Mouse (Mus musculus): ENCODE measurements at regions not wholly inside any gene's neighbourhood (a gene's known extent, or its start where the extent isn't known, plus 50 kb on each side); places are given as distances from the start of the nearest gene placed in this dataset.
"Not testable (repeated sequence)": the region's sequence is repeated elsewhere in the genome, so short reads cannot be mapped to it uniquely, and the experiment has no call there.

DNA sequence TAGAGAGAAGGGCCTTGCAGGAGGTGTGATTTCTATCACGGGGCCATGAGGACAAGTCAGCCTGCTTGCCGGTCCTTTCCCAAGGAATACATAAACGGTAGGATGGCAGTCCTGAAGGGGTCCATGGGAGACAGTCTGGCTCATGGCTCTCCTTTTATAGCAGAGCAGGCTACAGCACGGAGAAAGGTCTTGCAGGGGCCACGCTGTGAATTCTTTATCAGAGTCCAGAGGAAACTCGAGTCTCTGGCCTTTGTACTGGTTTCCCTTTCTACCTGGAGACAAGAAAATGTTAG is 1984.0 kb downstream of the 4930444P10Rik start:
- DNase-seq (ENCODE audit: extremely low read depth, low read depth): no peak

DNA sequence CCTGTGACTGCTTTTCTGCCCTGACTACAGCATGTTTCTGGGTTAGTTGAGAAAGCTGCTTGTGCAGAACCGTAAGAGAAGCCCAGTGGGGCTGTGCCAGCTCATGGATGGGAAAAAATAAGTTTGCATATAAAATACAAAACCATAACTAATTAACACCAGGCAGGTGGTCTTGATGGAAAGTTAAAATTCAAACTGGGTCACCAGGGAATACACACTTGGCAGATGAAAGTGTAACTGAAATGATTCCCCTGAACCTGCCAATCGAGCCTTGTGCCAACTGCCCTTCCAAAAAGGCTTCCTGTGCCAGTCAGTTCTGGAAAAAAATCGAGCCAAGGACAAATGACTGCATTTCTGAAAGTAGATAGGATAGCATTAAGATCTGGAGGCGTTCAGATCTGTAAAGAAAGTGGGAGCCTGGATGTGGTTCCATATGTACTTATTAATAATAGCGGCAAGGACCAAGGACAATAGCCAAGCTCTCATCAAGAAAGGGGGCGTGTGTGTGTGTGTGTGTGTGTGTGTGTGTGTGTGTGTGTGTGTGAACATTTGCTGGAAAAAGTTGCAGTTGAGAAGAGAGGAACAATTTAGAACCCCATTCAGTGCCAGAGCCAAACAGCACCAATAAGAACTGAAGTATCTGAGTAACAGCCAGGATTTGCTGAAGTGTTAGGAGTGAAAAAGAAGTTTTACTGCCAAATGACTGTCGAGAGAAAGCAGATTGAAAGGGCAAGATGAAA is 1984.5 kb downstream of the 4930444P10Rik start:
- no peak for DNase-seq (ENCODE audit: extremely low read depth, low read depth)

DNA sequence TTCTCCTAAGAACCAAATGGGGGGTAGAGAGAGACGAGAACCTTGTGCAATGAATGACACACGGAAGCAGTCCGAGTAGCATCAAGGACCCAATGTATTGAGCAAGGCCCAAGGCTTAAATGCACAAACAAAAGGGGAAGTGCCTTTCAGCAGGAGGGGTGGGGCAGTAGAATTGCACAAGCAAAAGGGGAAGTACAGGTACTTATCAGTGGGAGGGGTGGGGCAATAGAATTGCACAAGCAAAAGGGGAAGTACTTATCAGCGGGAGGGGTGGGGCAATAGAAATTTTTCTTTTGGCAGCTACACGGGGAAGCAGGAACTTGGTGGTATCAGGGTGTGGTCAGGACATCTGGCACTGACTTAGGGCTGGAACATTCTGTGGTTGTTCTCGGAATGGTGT is 1987.6 kb downstream of the 4930444P10Rik start:
- DNase-seq (ENCODE audit: extremely low read depth, low read depth): not testable (repeated sequence)

DNA sequence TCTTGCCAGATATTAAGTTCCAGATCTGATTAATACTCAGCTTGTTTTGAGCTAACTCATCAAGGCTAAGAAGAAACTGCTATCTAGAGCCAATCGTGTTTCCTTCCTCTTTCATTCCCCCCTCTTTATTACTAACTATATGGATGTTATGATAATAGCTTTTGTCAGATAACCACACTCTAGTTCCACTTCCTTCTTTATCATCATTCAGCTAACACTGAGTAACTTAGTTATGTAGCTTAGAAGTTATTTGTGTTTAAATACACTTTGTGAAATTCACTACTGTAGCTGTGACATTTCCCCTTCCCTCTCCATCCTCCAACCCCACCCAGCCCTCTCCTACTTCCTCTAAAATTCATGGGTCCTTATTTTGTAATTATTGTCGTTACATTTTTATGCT is 1988.6 kb downstream of the 4930444P10Rik start:
- no peak for DNase-seq (ENCODE audit: extremely low read depth, low read depth)

DNA sequence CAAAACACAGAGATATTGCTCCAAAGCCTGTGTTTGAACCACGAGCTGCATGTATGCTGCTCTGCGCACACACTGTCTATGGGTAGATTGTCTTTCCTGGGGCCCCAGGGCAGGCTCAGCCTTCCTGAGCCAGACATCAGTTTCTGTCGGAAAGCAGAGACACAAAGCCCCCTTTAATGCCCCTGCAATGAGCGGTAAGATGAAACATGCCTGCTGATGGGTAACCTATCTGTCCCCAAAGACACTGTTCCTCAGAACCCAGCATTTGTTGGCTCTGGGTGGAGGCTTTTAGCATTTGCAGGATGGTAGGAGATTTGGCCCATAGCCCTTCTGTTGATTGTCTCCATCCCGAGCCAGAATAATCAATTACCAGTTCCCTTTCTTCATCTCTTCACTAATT is 1994.1 kb downstream of the 4930444P10Rik start:
- no peak for DNase-seq (ENCODE audit: extremely low read depth, low read depth)

DNA sequence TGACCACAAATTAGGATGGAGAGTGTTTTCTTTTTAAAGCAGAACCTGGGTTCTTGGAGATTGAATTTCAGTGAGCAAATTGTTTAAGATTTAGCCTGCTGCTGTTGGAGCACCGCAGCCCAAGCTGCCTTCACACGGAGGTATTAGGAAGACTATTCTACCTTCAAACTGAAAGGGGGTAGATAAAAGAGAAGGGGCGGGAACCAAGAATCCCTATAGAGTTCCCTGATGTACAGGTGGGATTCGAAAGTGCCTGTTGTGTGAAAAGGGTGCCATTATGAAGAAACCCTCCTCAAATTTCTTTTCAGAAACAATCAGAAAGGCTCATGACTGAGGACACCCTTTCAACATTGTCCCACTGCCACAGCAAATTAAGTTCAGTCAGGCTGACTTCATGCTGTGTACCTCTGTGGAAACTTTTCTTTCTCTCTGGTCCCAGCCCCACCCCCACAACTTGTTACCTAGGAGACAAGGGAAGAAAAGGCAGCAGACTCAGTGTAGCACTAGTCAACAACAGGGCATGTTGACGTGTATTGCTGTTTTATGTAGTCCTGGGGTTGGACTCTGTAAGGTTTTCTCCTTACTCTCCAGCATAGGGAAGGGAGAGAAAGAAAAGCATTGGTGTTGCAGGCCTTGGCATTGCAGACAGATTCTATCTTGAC is 1995.4 kb downstream of the 4930444P10Rik start:
- no peak for DNase-seq (ENCODE audit: extremely low read depth, low read depth)

DNA sequence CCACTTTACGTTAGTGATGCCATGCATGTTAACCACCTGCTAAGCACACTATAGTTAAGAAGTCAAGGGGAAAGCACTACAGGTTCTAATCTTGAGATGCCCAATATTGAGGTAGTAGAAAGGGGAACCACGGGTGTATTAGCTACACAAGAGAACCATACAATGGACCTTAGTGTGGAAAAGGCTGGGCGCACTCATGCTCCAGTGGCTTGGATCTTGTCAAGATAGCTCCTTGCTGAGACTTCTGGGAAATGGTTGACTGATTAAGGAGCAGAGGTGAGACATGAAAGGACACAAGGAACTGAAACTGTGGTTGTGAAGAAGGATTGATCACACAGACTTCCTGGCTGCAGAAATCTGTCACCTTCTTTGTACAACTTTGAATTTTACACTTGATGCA is 2028.3 kb downstream of the 4930444P10Rik start:
- no peak for DNase-seq (ENCODE audit: extremely low read depth, low read depth)

DNA sequence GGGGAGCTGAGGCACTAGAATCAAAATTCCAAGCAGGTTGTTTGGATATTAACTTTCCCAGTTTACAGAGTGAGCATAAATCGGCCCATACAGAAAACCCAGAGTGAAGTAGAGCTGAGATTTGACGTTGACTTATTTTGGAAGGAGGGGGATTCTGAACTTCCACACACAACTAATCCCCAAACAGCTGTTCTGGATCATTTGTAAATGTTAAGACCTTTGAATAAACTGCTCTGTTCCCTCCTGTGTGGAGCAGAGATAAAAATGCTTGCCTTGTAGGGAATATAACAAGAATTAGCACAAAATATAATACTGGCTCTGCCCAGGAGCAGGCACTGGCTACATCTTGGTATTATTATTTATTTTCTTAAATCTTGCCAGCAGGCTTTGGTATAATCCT is 2057.0 kb downstream of the 4930444P10Rik start:
- DNase-seq (ENCODE audit: extremely low read depth, low read depth): no peak

DNA sequence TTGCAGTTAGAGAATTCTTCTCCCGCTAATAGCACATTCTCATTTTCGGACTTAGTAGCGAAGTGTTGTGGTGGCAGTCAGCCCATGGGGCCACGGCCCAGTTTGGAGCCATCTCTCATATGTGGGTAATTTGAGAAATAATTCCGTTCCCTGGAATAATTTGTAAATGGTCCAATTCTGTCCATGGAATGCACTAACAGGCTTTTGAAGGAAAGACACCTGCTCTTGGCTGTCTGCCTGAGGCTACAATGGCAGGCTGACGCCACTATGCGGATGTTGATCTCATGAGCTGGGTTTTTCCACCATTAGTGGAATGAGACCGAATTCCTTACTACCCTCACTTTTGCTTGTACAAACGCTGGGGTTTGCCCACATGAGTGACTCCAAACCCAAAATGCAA is 2081.6 kb downstream of the 4930444P10Rik start:
- DNase-seq (ENCODE audit: extremely low read depth, low read depth): no peak

DNA sequence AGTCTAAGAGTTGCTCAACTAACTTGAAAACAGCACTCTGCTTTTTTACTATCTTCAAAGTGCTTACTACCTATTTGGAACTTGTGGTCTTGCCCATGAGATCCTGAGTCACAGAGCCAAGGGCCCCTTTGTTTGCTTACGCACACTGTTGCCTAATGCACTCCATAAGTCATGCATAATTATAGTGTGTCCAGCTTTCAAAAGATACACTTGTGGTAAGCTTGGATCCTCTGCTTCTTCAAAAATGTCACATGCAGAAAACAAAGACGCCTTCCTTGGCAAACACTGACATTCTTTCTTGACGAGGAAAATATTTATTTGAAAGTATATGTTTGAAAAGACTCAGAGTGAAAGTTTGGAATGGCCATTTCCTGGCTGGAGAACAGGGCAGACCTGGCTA is 2082.3 kb downstream of the 4930444P10Rik start:
- DNase-seq (ENCODE audit: extremely low read depth, low read depth): no peak

DNA sequence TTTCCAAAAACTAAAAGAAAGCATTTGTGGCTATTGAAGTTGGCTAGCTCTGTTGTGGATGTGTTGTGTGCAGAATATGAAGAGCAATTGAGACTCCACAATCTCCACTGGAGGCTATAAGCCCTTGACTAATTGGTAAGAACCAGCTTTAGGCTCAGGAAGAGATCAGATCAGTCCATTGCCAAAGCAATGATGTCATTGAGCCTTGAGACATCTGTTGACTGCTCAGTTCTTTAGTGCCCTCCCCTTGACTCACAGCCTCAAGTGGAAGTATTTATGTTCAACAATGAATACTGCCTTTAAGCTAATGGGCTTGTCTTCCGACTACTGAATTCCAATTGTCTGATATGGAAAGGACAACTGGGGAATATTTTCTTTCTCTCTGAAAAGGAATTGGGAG is 2090.6 kb downstream of the 4930444P10Rik start:
- DNase-seq (ENCODE audit: extremely low read depth, low read depth): no peak

DNA sequence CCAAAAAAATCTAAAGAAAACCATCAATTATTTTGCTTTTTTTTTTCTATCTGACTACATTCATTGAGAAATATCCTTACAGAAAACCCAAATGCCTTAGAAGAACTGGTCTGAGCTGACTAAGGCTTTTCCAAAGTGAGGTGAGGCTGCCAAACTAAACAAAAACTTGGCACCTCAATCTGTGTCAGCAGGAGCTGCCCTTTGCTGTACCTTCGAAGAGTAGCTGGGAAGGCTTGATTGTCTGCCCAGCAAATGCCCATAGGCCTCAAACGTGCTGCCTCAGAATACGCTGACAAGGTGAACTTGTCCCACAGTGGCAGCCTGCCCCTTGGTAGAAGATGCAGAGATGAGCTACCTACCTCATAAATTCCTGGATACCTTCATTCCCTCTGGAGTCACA is 2091.7 kb downstream of the 4930444P10Rik start:
- DNase-seq (ENCODE audit: extremely low read depth, low read depth): no peak

DNA sequence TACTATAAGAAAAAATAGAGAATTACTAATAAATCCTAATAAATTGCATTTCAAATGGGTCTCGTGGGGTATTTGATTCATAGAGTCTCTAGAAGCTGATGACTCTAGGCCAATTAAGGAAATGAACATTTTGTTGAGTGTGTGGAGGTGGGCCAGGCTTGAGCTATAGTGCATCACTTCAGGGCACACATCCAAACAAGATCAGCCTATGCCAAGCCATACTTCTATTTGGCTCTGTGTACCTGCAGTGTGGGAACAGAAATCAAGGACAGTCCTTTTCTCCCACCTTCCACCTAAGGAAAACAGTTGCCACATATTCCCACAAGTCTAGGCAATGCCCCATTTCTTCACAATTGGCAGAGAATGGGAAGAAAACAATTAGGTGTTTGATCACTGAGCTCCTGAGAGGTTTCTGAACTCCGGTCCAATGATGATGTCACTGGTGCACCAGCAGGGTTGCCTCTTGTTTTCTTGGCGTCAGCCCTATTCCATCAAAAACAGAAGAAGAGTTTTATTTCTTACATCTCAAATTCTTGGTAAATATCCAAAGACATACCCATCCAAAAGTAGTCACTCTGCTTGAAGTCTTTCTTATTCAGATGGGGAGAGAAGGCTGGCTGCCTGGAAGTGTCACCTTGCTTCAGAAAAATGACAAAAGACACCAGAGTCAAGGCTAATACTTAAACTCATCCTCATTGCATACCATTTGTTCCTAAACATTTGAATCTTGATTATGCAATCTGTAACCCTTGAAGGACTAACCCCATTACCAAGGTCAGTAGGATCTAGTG is 2092.3 kb downstream of the 4930444P10Rik start:
- DNase-seq (ENCODE audit: extremely low read depth, low read depth): no peak

DNA sequence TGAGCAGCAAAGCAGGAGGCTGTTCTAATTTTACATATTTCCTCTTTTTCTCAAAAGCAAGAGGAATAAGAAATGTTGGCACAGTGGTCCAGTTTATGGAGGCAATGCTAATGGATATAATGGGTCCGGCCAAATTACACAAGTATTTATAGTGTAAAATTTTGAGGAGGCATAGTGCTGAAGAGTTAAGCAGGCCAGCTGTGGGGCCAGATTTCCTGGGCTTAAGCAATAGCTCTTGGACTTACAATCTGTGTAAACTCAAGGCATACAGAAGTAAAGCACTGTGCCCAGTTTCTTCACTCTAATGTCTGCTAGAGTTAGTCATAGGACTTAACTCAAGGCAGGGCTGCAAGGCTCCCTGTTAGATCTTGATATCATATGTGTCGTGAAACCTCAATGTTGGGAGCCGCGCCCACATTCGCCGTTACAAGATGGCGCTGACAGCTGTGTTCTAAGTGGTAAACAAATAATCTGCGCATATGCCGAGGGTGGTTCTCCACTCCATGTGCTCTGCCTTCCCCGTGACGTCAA is 2094.9 kb downstream of the 4930444P10Rik start:
- DNase-seq (ENCODE audit: extremely low read depth, low read depth): no peak

DNA sequence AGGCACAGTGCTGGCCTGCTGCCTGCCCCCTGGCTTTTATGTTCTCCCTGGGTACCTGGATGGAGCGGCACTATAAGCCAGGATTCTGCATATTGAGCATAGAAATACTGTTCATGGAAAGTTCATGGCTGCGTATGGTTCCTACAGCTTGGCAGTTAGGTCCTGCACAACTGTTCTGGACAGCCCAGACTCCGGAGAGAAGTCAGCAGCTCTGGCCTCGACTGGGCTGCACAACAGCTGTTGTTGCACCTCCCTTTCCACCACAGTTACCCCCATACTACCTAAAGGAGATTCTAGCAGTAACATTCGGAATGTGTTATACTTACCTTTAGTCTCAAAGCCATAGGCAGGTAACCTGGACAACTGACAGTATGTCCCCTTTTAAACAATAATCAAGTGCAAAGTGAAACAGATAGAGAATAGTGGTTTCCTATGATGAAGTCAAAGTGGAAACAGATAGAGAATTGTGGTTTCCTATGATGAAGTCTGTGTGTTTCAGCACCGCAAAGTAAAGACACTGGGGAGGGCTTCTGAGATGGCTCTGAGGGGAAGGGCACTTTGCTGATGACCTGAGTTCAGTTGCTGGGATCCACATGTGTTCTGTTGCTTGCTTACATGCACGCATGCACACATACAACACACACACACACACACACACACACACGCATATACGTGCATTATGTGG is 2099.2 kb downstream of the 4930444P10Rik start:
- no peak for DNase-seq (ENCODE audit: extremely low read depth, low read depth)

DNA sequence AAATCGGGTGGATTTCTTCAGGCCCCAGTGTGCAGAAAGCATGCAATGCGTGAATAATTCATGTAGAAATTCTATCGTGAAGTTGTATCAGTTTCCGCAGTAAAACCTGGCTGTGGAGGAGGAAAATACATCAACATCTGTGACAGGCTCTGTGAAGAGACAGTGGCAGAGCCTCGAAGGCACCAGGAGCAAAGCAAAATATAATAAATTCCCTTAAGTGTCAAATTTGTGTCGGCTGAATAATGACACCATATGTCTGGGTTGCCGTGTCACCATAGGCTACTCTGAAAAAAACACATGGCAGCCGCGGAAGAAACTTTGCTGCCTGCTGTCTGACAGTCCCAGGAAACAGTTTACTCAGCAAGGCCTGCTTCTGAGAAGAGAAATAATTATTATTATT is 2100.1 kb downstream of the 4930444P10Rik start:
- DNase-seq (ENCODE audit: extremely low read depth, low read depth): no peak

DNA sequence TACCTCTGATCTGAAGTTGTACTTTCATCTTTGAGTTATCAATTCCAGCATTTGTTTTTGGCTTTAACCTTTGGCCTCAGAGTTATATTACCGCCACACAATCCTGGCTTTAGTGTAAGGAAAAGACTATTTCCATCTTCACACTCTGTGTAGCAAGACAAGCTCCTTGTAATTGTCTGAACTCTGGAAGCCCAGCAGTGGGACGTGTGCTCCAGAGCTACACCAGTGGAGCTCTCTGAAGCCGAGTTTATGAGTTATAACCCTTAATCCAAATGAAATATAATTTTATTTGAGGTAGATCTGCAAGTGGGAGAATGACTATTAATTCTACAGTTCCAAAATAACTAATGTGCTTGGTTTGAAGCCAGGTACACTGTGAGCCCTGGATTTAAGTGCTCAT is 2103.8 kb downstream of the 4930444P10Rik start:
- no peak for DNase-seq (ENCODE audit: extremely low read depth, low read depth)

DNA sequence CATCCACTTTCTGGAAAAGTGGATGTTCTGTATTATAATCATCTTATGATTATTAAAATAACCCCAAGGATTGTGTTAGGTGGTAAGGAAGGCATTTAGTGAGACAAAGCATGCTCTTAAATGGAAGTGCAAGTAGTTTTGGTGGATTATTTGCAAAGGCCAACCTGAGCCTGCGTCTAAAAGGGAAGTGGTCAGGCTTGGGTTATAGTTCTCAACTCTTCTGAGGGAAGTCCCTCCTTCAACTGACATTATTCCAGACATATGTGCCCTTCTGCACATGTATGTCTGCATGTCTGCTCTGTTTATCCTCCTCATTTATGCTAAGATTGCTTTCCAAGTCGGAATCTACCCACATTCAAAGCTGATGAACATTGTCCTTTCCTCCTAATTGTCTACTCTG is 2108.3 kb downstream of the 4930444P10Rik start:
- DNase-seq (ENCODE audit: extremely low read depth, low read depth): no peak

DNA sequence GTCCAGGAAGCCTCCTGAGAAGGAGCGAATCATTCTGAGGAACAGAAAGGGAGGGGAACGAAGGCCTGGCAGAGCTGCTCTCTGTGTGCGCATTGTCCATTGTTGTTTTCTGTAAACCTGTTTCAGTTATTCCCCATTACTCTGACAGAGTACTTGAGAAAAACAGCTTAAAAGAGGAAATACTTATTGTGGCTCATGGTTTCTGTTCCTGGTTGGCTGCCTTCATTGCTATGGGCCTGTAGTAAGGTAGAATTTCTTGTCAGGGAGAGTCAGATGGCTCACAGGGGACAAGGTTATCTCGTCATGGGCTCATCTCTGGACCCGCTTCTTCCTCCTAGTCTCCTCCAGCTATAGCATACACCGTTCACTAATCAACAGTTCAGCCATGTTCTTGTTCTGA is 2112.9 kb downstream of the 4930444P10Rik start:
- no peak for DNase-seq (ENCODE audit: extremely low read depth, low read depth)

DNA sequence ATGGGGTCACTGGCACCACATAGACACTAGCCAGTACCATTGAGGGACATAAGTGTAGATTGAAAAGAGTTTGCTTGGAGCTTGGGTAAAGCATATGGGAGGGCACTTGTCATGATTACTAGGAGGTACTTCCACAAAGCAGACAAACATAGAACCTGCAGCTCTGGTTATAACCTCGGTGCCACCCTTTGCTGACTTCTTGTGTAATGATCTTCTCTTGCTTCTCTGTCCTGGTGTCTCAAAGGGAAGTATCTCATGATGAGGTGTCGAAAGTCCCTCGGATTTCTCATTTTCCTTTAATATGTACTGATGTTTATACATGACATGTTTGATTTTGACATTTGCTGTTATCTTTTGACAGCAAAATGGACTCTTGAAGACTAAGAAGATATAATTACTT is 2114.5 kb downstream of the 4930444P10Rik start:
- DNase-seq (ENCODE audit: extremely low read depth, low read depth): no peak

DNA sequence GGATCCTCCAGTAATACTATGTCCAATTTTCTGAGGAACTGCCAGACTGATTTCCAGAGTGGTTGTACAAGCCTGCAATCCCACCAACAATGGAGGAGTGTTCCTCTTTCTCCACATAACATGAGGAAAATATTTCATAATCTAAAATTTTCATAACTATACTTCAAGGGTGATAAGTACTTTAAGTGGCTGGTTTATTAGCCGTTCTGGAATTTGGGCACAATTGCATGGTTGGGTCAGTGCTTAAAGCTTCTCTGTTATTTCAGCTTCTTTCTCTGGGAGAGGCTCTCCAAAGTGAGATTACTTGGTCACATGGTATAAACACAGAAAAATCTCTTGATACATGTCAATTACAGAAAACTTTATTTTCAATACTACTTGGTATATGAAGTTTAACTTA is 2115.9 kb downstream of the 4930444P10Rik start:
- no peak for DNase-seq (ENCODE audit: extremely low read depth, low read depth)

DNA sequence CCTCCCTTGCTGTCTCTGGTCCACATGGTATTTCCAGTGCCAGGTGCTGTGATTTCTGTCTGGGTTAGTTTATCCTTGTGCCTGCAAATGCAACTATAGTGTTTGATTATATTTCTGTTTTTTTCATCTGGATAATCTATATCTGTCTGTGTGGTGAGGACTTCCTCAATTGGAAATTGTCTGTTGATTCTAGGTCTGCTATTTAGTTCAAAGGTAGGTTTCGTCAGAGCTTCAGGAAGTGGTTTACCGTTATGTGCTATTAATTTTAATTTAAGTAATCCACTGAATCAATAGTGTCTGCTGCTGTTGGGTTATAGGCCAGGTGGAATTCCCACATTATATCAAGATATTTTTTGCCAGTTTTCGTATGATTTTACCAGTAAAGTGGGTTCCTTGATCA is 2143.9 kb downstream of the 4930444P10Rik start:
- no peak for DNase-seq (ENCODE audit: extremely low read depth, low read depth)
